Mouse (Mus musculus): ENCODE results near the gene Sox8. TPM values are rescaled to one million over a fixed set of nuclear protein-coding genes. Genes with fewer than 3 reads are reported as not detected.

Sox8 gene
- polyA plus RNA-seq, 1 experiment from 2014 or later = 0.52 TPM

DNA sequence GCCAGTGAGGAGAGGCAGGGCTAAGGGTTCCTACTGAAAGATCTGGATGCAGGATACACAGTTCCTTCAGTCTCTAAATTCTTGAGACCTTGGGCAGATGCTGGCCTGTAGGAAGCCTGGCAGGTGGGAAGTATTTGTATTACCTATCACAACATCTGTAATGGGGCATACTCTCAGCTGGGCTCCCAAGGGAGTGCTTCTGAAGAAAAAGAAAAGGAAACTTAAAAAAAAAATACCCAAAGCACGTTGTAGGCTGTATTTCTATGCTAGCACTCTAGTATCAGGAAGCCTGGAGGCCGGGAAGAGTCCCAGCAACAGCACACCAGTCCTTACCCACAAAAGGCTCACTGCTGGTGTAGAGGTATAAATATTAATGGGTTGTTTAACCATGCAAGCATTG is 7.2 kb upstream of the Sox8 start:
- 48% methylated on average over 2 of the region's 2 CpGs for WGBS (ENCODE audit: insufficient replicate concordance)
- peaks cover 21% of the 10 kb centered on the region for H3K4me1 ChIP-seq
- H3K9ac ChIP-seq = no peak overlapping the region
- no peak overlapping the region for H3K4me2 ChIP-seq
- H3K27ac ChIP-seq = no peak overlapping the region
- no peak for ATAC-seq
- no peaks in the 10 kb centered on the region for H3K36me3 ChIP-seq
- no peaks in the 10 kb centered on the region for H3K9me3 ChIP-seq (replicated peaks)
- H3K4me3 ChIP-seq = no peak overlapping the region
- H3K27me3 ChIP-seq (replicated peaks) = peaks cover 40% of the 10 kb centered on the region

DNA sequence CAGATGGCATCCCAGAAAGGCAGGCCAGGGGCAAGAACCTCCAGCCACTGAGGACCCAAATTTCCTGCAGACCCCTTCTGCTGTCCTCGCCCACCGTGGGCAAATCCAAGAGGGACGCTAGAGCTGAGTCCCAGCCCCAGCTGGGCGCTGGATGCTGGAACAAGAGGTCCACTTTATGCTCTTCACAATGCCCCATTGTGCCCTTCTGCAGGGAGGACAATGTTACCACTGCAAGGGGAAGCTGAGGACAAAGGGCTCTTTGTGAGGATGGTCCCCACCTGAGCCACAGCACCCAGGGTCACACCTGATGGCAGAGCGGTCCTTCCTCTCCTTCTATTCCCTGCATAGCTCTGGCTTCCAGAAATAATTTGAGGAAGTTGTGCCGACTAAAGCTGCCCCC is 6.8 kb upstream of the Sox8 start:
- peaks cover 45% of the 10 kb centered on the region for H3K27me3 ChIP-seq (replicated peaks)
- no peaks in the 10 kb centered on the region for H3K9me3 ChIP-seq (replicated peaks)
- no peaks in the 10 kb centered on the region for H3K36me3 ChIP-seq
- no peak overlapping the region for H3K27ac ChIP-seq
- H3K4me2 ChIP-seq = no peak overlapping the region
- H3K9ac ChIP-seq = no peak overlapping the region
- 60% methylated on average over 6 of the region's 6 CpGs for WGBS (ENCODE audit: insufficient replicate concordance)
- no peak overlapping the region for H3K4me3 ChIP-seq
- no peak for ATAC-seq
- peaks cover 17% of the 10 kb centered on the region for H3K4me1 ChIP-seq

DNA sequence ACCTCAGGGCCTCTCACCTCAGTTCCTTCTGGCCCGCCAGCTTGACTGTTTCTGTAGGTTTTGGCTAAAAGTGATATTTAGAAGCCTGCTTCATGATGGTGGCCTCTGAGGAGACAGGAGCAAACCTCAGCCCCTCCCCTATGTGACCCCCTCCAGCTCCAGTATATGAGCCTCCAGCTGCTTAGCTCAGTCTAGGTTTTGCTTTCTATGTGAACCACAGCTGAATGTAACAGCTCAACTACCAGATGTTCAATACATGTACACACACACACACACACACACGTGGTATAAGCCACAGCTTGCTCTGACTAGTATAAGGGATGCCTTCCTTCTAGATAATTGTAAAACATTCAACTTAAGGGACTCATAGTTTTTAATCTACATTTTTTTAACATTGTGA is 5.5 kb upstream of the Sox8 start:
- Histone ChIP-seq H3K9ac (no peak overlapping the region), H3K9me3 (replicated peaks) (no peaks in the 10 kb centered on the region), H3K27ac (no peak overlapping the region), H3K27me3 (replicated peaks) (peaks cover 57% of the 10 kb centered on the region), H3K4me3 (no peak overlapping the region), H3K36me3 (no peaks in the 10 kb centered on the region), H3K4me2 (no peak overlapping the region), H3K4me1 (peaks cover 20% of the 10 kb centered on the region)
- 60% methylated on average over 2 of the region's 2 CpGs for WGBS (ENCODE audit: insufficient replicate concordance)
- ATAC-seq = no peak

DNA sequence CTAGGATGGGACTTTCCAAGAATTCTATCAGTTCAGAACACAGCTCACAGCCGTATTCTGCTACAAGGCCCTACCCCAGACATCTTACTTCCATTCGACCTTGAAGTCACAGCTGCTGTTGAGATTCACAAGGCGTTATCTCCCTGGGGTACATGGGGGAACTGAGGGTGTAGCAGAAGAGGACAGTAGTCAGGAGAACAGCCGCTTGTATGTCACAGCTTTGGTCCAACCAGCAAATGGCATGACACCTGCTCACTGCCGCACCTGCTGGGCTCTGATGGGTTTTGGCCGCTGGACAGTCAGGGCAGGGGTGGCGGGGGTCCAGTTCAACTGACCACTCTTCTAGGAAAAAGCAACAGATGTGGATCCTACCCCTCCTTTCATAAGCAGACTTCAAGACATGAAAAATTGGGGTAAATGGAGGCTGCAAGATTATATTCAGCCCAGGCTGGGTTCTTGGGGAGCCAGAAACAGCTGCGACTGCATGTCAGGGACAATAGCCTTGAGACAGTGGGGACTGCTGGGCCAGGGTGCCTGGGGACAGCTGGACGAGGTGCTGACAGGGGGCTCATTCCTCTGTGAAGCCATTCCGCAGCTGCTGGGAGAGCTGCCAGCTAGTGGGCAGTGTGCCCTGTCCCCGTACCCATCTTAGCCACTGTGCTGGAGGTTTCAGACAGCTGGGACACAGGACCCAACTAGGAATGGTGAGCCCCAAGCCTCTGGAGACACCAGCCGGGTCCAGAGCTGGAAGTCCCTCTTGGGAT is 4.9 kb upstream of the Sox8 start:
- WGBS (ENCODE audit: insufficient replicate concordance) = 59% methylated on average over 12 of the region's 12 CpGs
- no peaks in the 10 kb centered on the region for H3K9me3 ChIP-seq (replicated peaks)
- no peak overlapping the region for H3K27ac ChIP-seq
- H3K9ac ChIP-seq = no peak overlapping the region
- H3K27me3 ChIP-seq (replicated peaks) = peaks cover 63% of the 10 kb centered on the region
- H3K4me2 ChIP-seq = no peak overlapping the region
- H3K4me3 ChIP-seq = no peak overlapping the region
- H3K4me1 ChIP-seq = peaks cover 26% of the 10 kb centered on the region
- ATAC-seq = no peak
- H3K36me3 ChIP-seq = no peaks in the 10 kb centered on the region

DNA sequence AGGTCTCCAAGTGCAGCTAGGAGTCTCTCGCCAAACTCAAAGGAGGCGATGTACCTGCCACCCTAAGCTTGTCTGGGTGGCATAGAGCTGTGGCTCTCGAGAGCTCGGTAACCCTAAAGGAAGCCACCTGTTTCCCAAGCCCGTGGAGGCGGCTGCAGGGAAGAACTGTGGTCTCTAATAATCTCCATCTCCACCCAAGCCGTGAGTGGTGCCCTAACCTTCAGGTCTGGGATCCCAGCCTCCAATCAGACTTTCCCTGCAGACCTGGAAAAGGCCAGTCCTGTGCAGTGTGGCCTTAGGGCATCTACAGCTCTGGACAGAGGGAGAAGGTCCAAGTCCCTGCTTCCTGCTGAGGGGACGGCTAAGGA is 951 bp upstream of the Sox8 start:
- no peaks in the 10 kb centered on the region for H3K36me3 ChIP-seq
- H3K27ac ChIP-seq = no peak overlapping the region
- no peak for ATAC-seq
- H3K9me3 ChIP-seq (replicated peaks) = no peaks in the 10 kb centered on the region
- H3K9ac ChIP-seq = 0 out of 2 replicates have a peak overlapping the region, but pooled peaks have one; percentile 6
- peak overlapping the region; percentile 50 for H3K4me3 ChIP-seq
- WGBS (ENCODE audit: insufficient replicate concordance) = 2% methylated on average over 8 of the region's 8 CpGs
- peak overlapping the region; percentile 76 for H3K4me2 ChIP-seq
- H3K4me1 ChIP-seq = peaks cover 16% of the 10 kb centered on the region
- peaks cover 91% of the 10 kb centered on the region for H3K27me3 ChIP-seq (replicated peaks)

DNA sequence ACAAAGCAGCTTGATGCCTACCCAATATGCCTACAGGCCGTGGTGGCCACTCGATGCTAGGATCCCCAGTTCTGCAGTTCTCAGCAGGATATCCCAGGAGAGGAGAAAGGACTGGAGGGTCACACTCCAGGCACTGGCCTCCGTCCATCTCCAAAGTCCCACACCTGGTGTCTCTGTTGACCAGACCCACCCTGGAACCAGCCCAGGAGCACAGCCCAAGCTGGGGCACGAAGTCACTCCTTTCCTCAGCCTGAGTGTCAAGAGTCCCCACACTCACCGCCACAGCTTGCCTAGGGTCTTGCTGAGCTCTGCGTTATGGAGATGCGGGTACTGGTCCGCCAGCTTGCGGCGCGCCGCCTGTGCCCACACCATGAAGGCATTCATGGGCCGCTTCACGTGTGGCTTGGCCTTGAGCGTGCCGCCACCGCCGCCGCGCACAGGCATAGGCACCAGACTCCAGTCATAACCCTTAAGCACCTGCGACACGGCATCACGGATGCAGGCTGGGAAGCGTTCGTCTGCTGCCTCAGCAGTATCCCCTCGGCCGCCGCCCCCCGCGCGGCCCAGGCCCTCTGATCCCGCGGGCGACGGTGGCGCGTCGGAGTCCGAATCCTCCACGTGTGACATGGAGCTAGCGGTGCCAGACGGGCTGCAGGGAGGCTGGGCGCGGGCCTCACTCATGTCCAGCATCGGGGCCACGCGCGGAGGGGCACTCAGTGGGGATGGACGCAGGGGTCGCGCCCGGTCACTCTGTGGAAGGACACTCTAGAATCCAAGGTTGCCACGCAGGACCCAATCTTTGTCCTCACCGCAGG is 446 bp downstream of the Sox8 start:
- Histone ChIP-seq H3K27me3 (replicated peaks) (peaks cover 95% of the 10 kb centered on the region), H3K9ac (peak overlapping the region; percentile 30; the same call in 1 of the 2 replicates), H3K27ac (no peak overlapping the region), H3K4me1 (peaks cover 16% of the 10 kb centered on the region), H3K36me3 (no peaks in the 10 kb centered on the region), H3K9me3 (replicated peaks) (no peaks in the 10 kb centered on the region), H3K4me2 (peak overlapping the region; percentile 76), H3K4me3 (peak overlapping the region; percentile 50)
- ATAC-seq = 0 out of 2 replicates have a peak, but pooled peaks have one; percentile 5
- WGBS (ENCODE audit: insufficient replicate concordance) = 6% methylated on average over 54 of the region's 54 CpGs

DNA sequence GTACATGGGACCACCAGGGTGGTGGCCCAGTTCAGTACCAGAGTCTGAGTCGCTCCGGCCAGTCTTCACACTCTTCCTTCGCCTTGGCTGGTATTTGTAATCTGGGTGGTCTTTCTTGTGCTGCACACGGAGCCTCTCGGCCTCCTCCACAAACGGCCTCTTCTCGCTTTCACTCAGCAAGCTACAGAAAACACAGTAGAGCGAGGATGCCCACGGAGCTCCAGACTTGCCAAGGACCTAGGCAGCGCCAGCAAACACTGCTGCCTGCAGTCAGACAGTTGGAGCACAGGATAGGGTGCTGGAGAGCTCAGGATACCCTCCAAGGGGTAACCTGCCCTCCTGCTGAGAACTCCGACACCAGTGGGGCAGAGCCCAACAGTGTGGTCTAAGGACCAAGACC is 1.6 kb downstream of the Sox8 start:
- H3K4me1 ChIP-seq = peaks cover 16% of the 10 kb centered on the region
- no peak for ATAC-seq
- WGBS (ENCODE audit: insufficient replicate concordance) = 81% methylated on average over 11 of the region's 11 CpGs
- H3K27ac ChIP-seq = no peak overlapping the region
- no peak overlapping the region for H3K4me3 ChIP-seq
- no peaks in the 10 kb centered on the region for H3K9me3 ChIP-seq (replicated peaks)
- peaks cover 93% of the 10 kb centered on the region for H3K27me3 ChIP-seq (replicated peaks)
- no peaks in the 10 kb centered on the region for H3K36me3 ChIP-seq
- no peak overlapping the region for H3K9ac ChIP-seq
- no peak overlapping the region for H3K4me2 ChIP-seq

DNA sequence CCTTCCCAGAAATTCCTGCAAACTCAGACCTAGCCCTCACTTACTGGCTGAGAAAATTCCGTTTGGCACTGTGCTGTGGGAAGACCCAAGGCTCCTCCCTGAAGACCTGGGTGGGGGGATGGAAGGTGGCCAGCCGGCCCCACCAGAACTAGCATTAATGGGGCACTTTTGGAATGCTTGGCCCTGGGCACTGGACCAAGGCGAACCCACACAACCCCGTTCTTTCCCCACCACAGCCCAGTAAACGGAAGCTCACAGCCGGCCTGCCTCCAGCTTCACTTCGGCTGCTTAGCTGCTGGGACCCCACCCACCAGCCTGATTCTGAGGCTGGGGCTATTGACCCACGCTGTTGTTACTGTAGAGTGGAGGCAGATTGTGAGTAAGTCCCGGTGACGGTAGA is 2.3 kb downstream of the Sox8 start:
- no peak for ATAC-seq
- no peaks in the 10 kb centered on the region for H3K9me3 ChIP-seq (replicated peaks)
- no peak overlapping the region for H3K4me2 ChIP-seq
- no peaks in the 10 kb centered on the region for H3K36me3 ChIP-seq
- 31% methylated on average over 10 of the region's 10 CpGs for WGBS (ENCODE audit: insufficient replicate concordance)
- no peak overlapping the region for H3K4me3 ChIP-seq
- no peak overlapping the region for H3K27ac ChIP-seq
- no peak overlapping the region for H3K9ac ChIP-seq
- peaks cover 16% of the 10 kb centered on the region for H3K4me1 ChIP-seq
- peaks cover 91% of the 10 kb centered on the region for H3K27me3 ChIP-seq (replicated peaks)

DNA sequence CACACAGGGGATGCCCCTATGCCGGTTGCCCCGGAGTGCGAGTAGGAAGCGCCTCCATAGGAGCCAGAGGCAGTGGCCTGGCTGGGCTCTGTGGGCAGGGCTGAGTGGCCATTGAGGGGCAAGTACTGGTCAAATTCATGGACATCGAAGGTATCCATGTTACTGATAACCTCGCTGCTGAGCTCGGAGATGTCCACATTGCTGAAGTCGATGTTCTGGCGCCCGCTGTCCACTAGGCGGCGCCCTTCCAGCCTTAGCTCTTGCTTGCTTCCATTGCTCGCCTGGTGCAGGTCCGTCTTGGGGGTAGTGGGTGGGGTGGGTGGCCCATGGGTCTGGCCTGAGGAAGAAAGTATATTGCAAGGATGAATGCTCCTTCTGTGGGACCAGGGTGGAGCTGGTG is 2.7 kb downstream of the Sox8 start:
- peaks cover 16% of the 10 kb centered on the region for H3K4me1 ChIP-seq
- WGBS (ENCODE audit: insufficient replicate concordance) = 13% methylated on average over 14 of the region's 14 CpGs
- ATAC-seq = no peak
- H3K27ac ChIP-seq = no peak overlapping the region
- H3K4me3 ChIP-seq = no peak overlapping the region
- H3K4me2 ChIP-seq = no peak overlapping the region
- H3K9ac ChIP-seq = no peak overlapping the region
- H3K27me3 ChIP-seq (replicated peaks) = peaks cover 86% of the 10 kb centered on the region
- no peaks in the 10 kb centered on the region for H3K9me3 ChIP-seq (replicated peaks)
- H3K36me3 ChIP-seq = no peaks in the 10 kb centered on the region

DNA sequence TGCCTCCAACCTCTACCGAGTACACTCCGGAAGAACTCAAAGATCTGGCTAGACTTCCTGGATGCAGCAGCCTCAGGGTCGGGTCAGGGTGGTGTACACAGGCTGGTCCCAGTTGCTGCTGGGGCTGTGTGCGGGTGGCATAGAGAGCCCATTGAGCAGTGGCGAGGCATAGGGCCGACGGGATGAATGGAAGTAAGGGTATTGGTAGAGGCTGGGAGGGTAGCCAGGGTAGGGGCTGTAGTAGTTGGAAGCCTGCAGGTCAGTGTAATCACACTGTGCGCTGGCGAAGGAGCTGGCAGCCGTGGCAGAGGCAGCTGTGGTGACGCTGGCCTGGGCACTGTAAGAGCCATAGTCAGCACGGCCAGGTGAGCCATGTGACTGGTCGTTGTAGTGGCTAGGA is 3.2 kb downstream of the Sox8 start:
- Histone ChIP-seq H3K4me1 (peaks cover 16% of the 10 kb centered on the region), H3K4me2 (no peak overlapping the region), H3K9me3 (replicated peaks) (no peaks in the 10 kb centered on the region), H3K27me3 (replicated peaks) (peaks cover 82% of the 10 kb centered on the region), H3K4me3 (no peak overlapping the region), H3K36me3 (no peaks in the 10 kb centered on the region), H3K27ac (no peak overlapping the region), H3K9ac (no peak overlapping the region)
- no peak for ATAC-seq
- WGBS (ENCODE audit: insufficient replicate concordance) = 68% methylated on average over 13 of the region's 13 CpGs

DNA sequence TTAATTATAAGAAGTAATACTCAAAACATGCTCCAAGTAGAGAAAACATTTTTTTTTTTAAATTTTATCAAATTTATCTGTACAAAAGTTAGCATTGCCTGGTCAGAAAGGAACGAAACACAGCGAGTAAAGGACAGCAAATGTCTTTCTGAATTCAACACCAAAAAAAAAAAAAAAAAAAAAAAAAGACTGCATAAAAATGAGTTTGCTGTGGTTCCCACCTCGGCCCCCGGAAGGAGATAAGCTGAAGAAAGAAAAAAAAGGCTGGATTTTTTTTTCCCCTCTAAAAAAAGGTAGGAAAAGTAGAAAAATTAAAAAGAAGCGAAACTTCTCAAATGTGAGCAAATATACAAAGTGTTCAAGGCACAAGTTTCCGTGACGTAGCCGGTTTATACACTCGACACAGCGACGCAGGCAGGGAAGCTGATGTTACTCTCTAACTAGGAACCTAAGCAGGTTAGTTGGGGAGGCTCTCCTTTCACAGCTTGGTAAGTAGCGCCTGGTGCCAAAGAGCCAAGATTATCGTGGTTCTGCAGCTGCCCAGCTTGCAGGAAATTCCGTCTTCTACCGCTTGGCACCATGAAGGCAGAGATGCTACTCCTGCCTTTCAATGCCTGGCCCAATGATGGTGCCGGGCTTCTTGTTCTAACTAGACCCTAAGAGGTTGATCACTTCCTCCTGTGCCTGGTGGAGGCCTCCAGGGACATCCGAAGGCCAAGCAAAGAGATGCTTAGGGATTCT is 4.5 kb downstream of the Sox8 start:
- Histone ChIP-seq H3K9ac (no peak overlapping the region), H3K9me3 (replicated peaks) (no peaks in the 10 kb centered on the region), H3K4me2 (no peak overlapping the region), H3K27ac (no peak overlapping the region), H3K4me3 (no peak overlapping the region), H3K36me3 (no peaks in the 10 kb centered on the region), H3K4me1 (peaks cover 13% of the 10 kb centered on the region), H3K27me3 (replicated peaks) (peaks cover 73% of the 10 kb centered on the region)
- no peak for ATAC-seq
- 65% methylated on average over 17 of the region's 17 CpGs for WGBS (ENCODE audit: insufficient replicate concordance)

DNA sequence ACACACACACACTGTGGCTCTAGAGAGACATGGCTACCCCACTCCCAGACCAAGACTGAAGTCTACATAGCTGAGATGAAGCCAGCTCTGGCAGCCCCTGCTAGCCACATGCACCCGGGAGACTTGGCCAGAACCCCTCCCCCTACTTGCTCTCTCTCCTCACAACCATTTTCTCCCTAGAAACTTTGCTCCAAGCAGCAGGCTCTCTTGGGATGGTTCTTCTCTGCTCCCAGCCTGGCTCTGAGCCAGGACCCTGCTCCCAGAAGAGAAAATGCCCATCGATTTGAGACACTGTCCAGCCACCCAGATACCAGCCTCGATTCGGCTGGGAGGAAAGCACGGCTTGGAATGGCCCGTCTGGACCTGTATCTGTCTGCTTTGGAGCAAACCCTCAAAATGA is 5.2 kb downstream of the Sox8 start:
- H3K4me1 ChIP-seq = peaks cover 5% of the 10 kb centered on the region
- no peaks in the 10 kb centered on the region for H3K9me3 ChIP-seq (replicated peaks)
- 26% methylated on average over 6 of the region's 6 CpGs for WGBS (ENCODE audit: insufficient replicate concordance)
- H3K9ac ChIP-seq = no peak overlapping the region
- no peak overlapping the region for H3K4me2 ChIP-seq
- no peaks in the 10 kb centered on the region for H3K36me3 ChIP-seq
- H3K4me3 ChIP-seq = no peak overlapping the region
- H3K27me3 ChIP-seq (replicated peaks) = peaks cover 73% of the 10 kb centered on the region
- no peak for ATAC-seq
- H3K27ac ChIP-seq = no peak overlapping the region

All from liver, embryonic 12.5 days (tissue).